Mouse (Mus musculus) heart, postnatal 0 days (tissue): ENCODE measurements around the gene Mafb.

Experiments
- CTCF ChIP-seq: IDR thresholded peaks from 2 replicates; pipeline ENCODE4 v1.5.1; 2016; ENCODE audit warnings: antibody characterized with exemption, control low read depth, low read depth
- EP300 ChIP-seq: IDR thresholded peaks from 2 replicates; pipeline ENCODE4 v1.6.1; 2016; ENCODE audit warnings: antibody characterized with exemption, low read depth

DNA sequence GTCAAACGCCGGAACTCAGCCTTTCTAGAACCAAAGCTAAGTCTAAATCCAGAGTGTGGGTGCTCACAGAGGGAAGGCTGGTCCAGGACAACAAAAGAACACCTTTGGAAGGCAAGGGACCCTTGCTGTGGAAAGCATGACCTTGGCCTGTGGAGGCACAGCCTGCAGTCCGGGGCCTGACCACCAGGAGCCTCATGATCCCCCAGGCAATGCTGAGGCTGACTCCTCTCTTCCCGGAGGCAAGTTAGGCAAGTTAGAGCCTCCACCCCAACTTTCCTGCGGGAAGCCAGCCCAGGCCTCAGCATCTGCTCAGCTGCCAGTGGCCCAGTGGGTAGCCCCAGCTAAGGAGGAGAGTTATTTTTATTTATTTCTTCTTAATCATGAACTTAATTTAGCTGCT is 9.4 kb upstream of the Mafb start:
- TF ChIP-seq CTCF = peak; percentile 17; the same call in 1 of the 2 replicates
- TF ChIP-seq EP300 = no peak
